Mouse (Mus musculus): ENCODE measurements at regions not wholly inside any gene's neighbourhood (a gene's known extent, or its start where the extent isn't known, plus 50 kb on each side); places are given as distances from the start of the nearest gene placed in this dataset.

DNA sequence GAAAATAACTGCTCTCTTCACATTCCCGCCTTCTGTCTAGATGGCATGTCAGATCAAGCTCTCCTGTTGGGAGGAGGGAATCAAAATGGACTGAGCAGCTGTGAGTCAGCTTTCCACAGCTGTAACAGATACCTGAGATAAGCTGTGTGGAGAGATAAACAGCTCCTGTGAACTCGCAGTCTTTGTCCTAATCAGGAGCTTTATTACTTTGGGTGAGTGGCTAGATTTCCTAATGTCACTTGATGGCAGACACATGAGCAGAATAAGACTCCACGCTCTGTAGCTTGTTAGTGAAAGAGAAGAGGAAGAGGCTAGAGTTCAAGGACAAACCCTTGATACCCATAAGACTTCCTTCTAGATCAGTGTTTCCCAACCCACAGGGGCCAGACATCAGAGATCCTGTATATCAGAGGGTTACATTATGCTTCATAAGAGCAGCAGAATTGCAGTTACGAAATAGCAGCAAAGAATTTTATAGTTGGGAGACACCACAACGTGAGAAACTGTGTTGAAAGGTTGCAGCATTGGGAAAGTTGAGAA, 384.1 kb upstream of the Gm765 start:
- Histone ChIP-seq H3K4me3 (ENCODE audit: insufficient read depth, low read depth, low read length) (no peak overlapping the region), H3K4me1 (ENCODE audit: control insufficient read depth, insufficient read depth, low read length) (no peaks in the 10 kb centered on the region), H3K27ac (ENCODE audit: insufficient read depth, low read depth, low read length) (no peak overlapping the region)
- WGBS = 92% methylated on average over 5 of the region's 5 CpGs
- TF ChIP-seq POLR2A (IDR thresholded peaks at IDR 0.05; ENCODE audit: insufficient read depth, low read depth, low read length) (no peak), CTCF (IDR thresholded peaks at IDR 0.05; ENCODE audit: insufficient read depth, low read depth, low read length) (no peak)

GRCm38 (mm10) chr6:98704887-98705622, 362.5 kb upstream of the Gm765 start:
- Histone ChIP-seq H3K27ac (ENCODE audit: insufficient read depth, low read depth, low read length) (no peak overlapping the region), H3K4me1 (ENCODE audit: control insufficient read depth, insufficient read depth, low read length) (no peaks in the 10 kb centered on the region), H3K4me3 (ENCODE audit: insufficient read depth, low read depth, low read length) (no peak overlapping the region)
- WGBS = 78% methylated on average over 14 of the region's 14 CpGs
- no peak for TF ChIP-seq POLR2A (IDR thresholded peaks at IDR 0.05; ENCODE audit: insufficient read depth, low read depth, low read length)
- TF ChIP-seq CTCF (IDR thresholded peaks at IDR 0.05; ENCODE audit: insufficient read depth, low read depth, low read length) = no peak

- TF ChIP-seq CTCF (IDR thresholded peaks at IDR 0.05; ENCODE audit: insufficient read depth, low read depth, low read length) = no peak
- no peak for TF ChIP-seq POLR2A (IDR thresholded peaks at IDR 0.05; ENCODE audit: insufficient read depth, low read depth, low read length)
- Histone ChIP-seq H3K4me1 (ENCODE audit: control insufficient read depth, insufficient read depth, low read length) (no peaks in the 10 kb centered on the region), H3K27ac (ENCODE audit: insufficient read depth, low read depth, low read length) (no peak overlapping the region), H3K4me3 (ENCODE audit: insufficient read depth, low read depth, low read length) (no peak overlapping the region)
- 77% methylated on average over 7 of the region's 7 CpGs for WGBS
Measured at GRCm38 (mm10) chr6:98697571-98697970, 355.0 kb upstream of the Gm765 start.

DNA sequence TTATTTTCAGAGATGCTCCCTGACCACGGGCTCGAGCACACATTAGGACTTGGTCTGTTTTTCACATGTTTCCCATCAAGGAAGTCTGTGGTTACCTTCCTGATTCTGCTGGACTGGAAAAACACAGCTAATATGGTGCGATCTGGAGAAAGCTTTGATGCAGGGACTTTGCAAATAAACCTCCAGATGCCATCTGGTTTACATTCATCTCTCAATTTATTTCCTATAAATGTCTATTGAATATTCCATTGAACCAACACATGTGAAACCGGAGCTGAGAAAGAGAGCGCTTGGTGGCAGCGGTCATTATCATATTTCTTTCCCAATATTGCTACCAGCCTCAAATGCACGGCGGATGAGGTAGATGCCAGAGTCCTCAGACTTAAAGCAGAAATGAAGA, 350.9 kb upstream of the Gm765 start:
- Histone ChIP-seq H3K4me1 (ENCODE audit: control insufficient read depth, insufficient read depth, low read length) (no peaks in the 10 kb centered on the region), H3K27ac (ENCODE audit: insufficient read depth, low read depth, low read length) (no peak overlapping the region), H3K4me3 (ENCODE audit: insufficient read depth, low read depth, low read length) (no peak overlapping the region)
- no peak for TF ChIP-seq POLR2A (IDR thresholded peaks at IDR 0.05; ENCODE audit: insufficient read depth, low read depth, low read length)
- TF ChIP-seq CTCF (IDR thresholded peaks at IDR 0.05; ENCODE audit: insufficient read depth, low read depth, low read length) = no peak
- 88% methylated on average over 8 of the region's 8 CpGs for WGBS

DNA sequence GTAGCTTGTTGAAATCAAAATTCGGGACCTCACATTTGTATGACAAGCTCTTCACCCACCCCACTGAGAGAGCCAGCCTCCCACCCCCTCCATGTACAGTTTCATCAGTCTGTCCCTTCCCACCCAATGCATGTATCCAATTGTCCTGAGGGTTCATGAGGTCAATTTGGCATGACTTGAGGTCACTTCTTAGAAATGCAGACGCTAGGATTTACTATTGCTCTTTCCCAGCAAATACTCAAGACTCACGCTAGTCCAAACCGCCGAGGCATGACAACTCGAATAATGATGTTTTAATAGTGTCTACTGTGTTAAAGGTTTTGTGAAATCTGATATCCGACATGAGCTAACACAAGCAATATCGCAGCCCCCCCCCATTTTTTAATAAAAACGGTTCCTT, 347.6 kb upstream of the Gm765 start:
- TF ChIP-seq CTCF (IDR thresholded peaks at IDR 0.05; ENCODE audit: insufficient read depth, low read depth, low read length) (no peak), POLR2A (IDR thresholded peaks at IDR 0.05; ENCODE audit: insufficient read depth, low read depth, low read length) (no peak)
- H3K27ac ChIP-seq (ENCODE audit: insufficient read depth, low read depth, low read length) = no peak overlapping the region
- no peaks in the 10 kb centered on the region for H3K4me1 ChIP-seq (ENCODE audit: control insufficient read depth, insufficient read depth, low read length)
- no peak overlapping the region for H3K4me3 ChIP-seq (ENCODE audit: insufficient read depth, low read depth, low read length)
- 86% methylated on average over 9 of the region's 9 CpGs for WGBS

DNA sequence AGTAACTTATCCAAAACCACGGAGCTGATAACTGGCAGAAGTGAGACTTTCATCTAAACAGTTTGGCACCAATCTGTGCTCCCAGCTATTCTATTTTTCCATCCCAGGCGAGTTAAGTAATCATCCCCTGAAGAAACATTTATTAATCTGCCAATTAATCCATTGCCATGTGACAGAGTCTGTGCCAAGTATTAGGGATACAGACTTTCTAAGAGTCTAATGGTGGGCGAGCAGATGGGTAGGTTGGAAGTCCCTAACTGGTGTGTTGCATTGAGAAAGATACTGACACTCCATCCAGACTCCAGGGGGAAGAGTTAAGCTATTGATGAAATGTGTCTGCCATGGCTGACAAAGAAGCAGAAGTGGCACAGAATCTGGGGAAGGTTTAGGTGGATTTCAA, 346.8 kb upstream of the Gm765 start:
- WGBS = 42% methylated on average over 3 of the region's 3 CpGs
- Histone ChIP-seq H3K4me3 (ENCODE audit: insufficient read depth, low read depth, low read length) (no peak overlapping the region), H3K27ac (ENCODE audit: insufficient read depth, low read depth, low read length) (no peak overlapping the region), H3K4me1 (ENCODE audit: control insufficient read depth, insufficient read depth, low read length) (no peaks in the 10 kb centered on the region)
- TF ChIP-seq CTCF (IDR thresholded peaks at IDR 0.05; ENCODE audit: insufficient read depth, low read depth, low read length) (no peak), POLR2A (IDR thresholded peaks at IDR 0.05; ENCODE audit: insufficient read depth, low read depth, low read length) (no peak)

- H3K4me1 ChIP-seq (ENCODE audit: control insufficient read depth, insufficient read depth, low read length) = no peaks in the 10 kb centered on the region
- no peak overlapping the region for H3K4me3 ChIP-seq (ENCODE audit: insufficient read depth, low read depth, low read length)
- no peak overlapping the region for H3K27ac ChIP-seq (ENCODE audit: insufficient read depth, low read depth, low read length)
- 96% methylated on average over 2 of the region's 2 CpGs for WGBS
- TF ChIP-seq POLR2A (IDR thresholded peaks at IDR 0.05; ENCODE audit: insufficient read depth, low read depth, low read length) (no peak), CTCF (IDR thresholded peaks at IDR 0.05; ENCODE audit: insufficient read depth, low read depth, low read length) (no peak)
Measured at GRCm38 (mm10) chr6:98688624-98689023, 346.1 kb upstream of the Gm765 start.

DNA sequence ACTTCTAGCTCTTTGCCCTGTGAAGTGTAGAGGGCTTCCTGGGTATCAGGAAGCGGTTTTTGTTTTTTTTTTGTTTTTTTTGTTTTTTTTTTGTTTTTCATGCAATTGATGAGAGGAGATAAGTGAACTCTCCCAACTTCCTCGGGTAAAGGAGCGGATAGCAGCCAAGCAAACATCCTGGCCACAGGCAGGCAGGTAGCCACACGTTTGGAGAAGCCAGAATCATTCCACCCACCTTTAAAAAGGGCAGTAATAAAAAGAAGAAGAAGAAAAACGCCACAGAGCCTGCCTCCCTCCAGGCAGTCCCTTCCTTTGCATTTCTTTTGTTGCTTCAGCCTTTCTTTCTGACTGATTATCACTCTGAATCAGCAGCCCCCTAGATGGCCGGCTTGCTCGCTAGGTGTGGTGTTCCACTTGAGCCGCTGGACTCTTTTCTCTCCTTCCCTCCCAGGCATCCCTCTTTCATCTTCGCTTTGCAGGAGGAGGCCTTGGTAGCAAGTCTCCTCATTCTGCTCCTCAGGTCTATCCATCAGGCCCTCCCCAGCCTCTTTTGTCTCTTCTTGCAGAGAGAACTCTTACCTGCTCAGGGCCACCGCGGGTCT, 323.9 kb upstream of the Gm765 start:
- 32% methylated on average over 11 of the region's 11 CpGs for WGBS

DNA sequence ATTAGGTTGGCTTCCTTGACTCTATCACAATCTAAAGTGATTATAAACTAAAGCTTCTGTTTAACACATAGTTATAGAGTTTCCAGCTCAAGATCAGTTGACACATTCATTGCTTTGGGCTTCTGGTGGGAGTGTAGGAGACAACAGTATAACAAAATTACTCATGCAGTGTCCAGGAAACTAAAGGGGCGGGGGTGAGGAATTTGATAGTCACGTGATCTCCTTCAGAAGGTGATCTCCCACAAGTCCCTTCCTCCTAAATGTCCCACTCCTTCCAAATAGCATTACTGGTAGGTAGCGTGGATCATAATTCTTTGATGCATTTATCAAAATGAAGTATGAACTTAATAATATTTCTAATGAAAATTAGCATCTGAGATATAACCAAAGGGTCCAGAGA, 309.3 kb upstream of the Gm765 start:
- no peak for TF ChIP-seq CTCF (IDR thresholded peaks at IDR 0.05; ENCODE audit: insufficient read depth, low read depth, low read length)
- TF ChIP-seq POLR2A (IDR thresholded peaks at IDR 0.05; ENCODE audit: insufficient read depth, low read depth, low read length) = no peak
- 97% methylated on average over 3 of the region's 3 CpGs for WGBS
- H3K4me3 ChIP-seq (ENCODE audit: insufficient read depth, low read depth, low read length) = no peak overlapping the region

More for the DNA sequence above, 323.9 kb upstream of the Gm765 start:
- Histone ChIP-seq H3K4me3 (ENCODE audit: insufficient read depth, low read depth, low read length) (no peak overlapping the region), H3K27ac (ENCODE audit: insufficient read depth, low read depth, low read length) (no peak overlapping the region), H3K4me1 (ENCODE audit: control insufficient read depth, insufficient read depth, low read length) (no peaks in the 10 kb centered on the region)
- TF ChIP-seq CTCF (IDR thresholded peaks at IDR 0.05; ENCODE audit: insufficient read depth, low read depth, low read length) = no peak
- no peak for TF ChIP-seq POLR2A (IDR thresholded peaks at IDR 0.05; ENCODE audit: insufficient read depth, low read depth, low read length)

More for the DNA sequence above, 309.3 kb upstream of the Gm765 start:
- H3K27ac ChIP-seq (ENCODE audit: insufficient read depth, low read depth, low read length) = no peak overlapping the region
- H3K4me1 ChIP-seq (ENCODE audit: control insufficient read depth, insufficient read depth, low read length) = no peaks in the 10 kb centered on the region
